Mouse (Mus musculus): ENCODE measurements around the gene Gm20388.

DNA sequence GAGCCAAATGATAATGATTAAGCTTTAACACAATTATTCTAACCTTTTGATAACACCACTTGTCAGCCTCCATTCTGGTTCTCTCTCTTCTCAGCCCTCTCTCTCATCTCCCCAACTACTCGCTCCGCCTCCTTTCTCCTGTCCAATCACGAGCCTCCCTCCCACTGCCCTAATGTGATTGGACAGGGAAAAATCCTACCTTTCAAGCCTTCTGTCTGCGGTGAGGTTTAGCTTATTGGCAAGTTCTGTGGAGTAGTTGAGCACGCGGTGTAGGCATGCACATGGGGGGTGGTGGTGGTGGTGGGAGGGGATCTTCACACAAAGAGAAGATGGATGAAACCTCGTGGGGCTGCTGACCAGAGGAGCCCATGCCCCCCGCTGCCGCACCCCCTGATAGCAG is 102.3 kb downstream of the Gm20388 start:
- TF ChIP-seq CTCF (IDR thresholded peaks at IDR 0.05; ENCODE audit: extremely low read depth, insufficient read depth, low read length) (no peak), POLR2A (IDR thresholded peaks at IDR 0.05; ENCODE audit: extremely low read depth, insufficient read depth, low read length) (no peak)

Measured in cortical plate, adult 2 months (tissue).